Mouse (Mus musculus): Measurements from ENCODE around the gene Slamf9. TPM values are rescaled to one million over a fixed set of nuclear protein-coding genes. Genes with fewer than 3 reads are reported as not detected.

Slamf9 gene
- total and polyA plus RNA-seq, 3 experiments = 0.38 TPM; not detected in 2

- Histone ChIP-seq H3K27me3 (ENCODE audit: control insufficient read depth in 1 of 2, insufficient read depth in 2 of 2, low read length in 2 of 2) (peaks cover 1 to 2% of the 10 kb centered on the region in 2 experiments; a peak in 2 of 4 replicates), H3K4me3 (ENCODE audit: control insufficient read depth in 1 of 2, insufficient read depth in 1 of 2, low read depth in 2 of 2, low read length in 2 of 2) (no peak overlapping the region), H3K79me2 (ENCODE audit: control insufficient read depth, insufficient read depth, low read length, poor library complexity) (no peaks in the 10 kb centered on the region), H3K27ac (ENCODE audit: control insufficient read depth, low read depth, low read length) (no peak overlapping the region), H3K9ac (ENCODE audit: control insufficient read depth, low read depth, low read length, poor library complexity, severe bottlenecking) (no peak overlapping the region), H3K4me1 (ENCODE audit: control insufficient read depth in 1 of 2, insufficient read depth in 2 of 2, low read length in 2 of 2) (no peaks in the 10 kb centered on the region), H3K9me3 (replicated peaks; ENCODE audit: insufficient read depth, low read length) (no peaks in the 10 kb centered on the region), H3K36me3 (ENCODE audit: control insufficient read depth in 1 of 2, insufficient read depth in 2 of 2, low read length in 2 of 2) (no peaks in the 10 kb centered on the region)
- no peak for DNase-seq (ENCODE audit: low read depth, low spot score)
- TF ChIP-seq KAT2A (conservative IDR thresholded peaks at IDR 0.05; ENCODE audit: low read depth, low read length) = no peak
- no peak for TF ChIP-seq USF2 (IDR thresholded peaks at IDR 0.05; ENCODE audit: borderline replicate concordance in 1 of 2, insufficient read depth in 1 of 2, low read depth in 1 of 2, low read length in 2 of 2)
- no peak for TF ChIP-seq NELFE (IDR thresholded peaks at IDR 0.05; ENCODE audit: low read depth, low read length)
- no peak for TF ChIP-seq SMC3 (IDR thresholded peaks at IDR 0.05; ENCODE audit: low read depth, low read length)
- TF ChIP-seq MEF2A (IDR thresholded peaks at IDR 0.05; ENCODE audit: extremely low read depth, insufficient replicate concordance, low read depth, low read length, poor library complexity, severe bottlenecking) = no peak
- TF ChIP-seq E2F4 (IDR thresholded peaks at IDR 0.05; ENCODE audit: borderline replicate concordance, low read depth, low read length) = no peak
- TF ChIP-seq GATA1 (IDR thresholded peaks at IDR 0.05; ENCODE audit: low read depth, low read length) = no peak
- TF ChIP-seq ZKSCAN1 (IDR thresholded peaks at IDR 0.05; ENCODE audit: low read depth, low read length) = no peak
These were observed 47.3 kb upstream of the Slamf9 start for GRCm38 (mm10) chr1:172427841-172428240.

- H3K36me3 ChIP-seq (ENCODE audit: control insufficient read depth in 1 of 2, insufficient read depth in 2 of 2, low read length in 2 of 2) = no peaks in the 10 kb centered on the region
- peaks cover 1 to 2% of the 10 kb centered on the region in 2 experiments; a peak in 2 of 4 replicates for H3K27me3 ChIP-seq (ENCODE audit: control insufficient read depth in 1 of 2, insufficient read depth in 2 of 2, low read length in 2 of 2)
- no peaks in the 10 kb centered on the region for H3K9me3 ChIP-seq (replicated peaks; ENCODE audit: insufficient read depth, low read length)
- no peaks in the 10 kb centered on the region; a peak in 1 of 4 replicates for H3K4me1 ChIP-seq (ENCODE audit: control insufficient read depth in 1 of 2, insufficient read depth in 2 of 2, low read length in 2 of 2)
- no peak for DNase-seq (ENCODE audit: low read depth, low spot score)
- no peak overlapping the region for H3K4me3 ChIP-seq (ENCODE audit: control insufficient read depth in 1 of 2, insufficient read depth in 1 of 2, low read depth in 2 of 2, low read length in 2 of 2)
- no peaks in the 10 kb centered on the region for H3K79me2 ChIP-seq (ENCODE audit: control insufficient read depth, insufficient read depth, low read length, poor library complexity)
- H3K27ac ChIP-seq (ENCODE audit: control insufficient read depth, low read depth, low read length) = no peak overlapping the region
- TF ChIP-seq RAD21 (IDR thresholded peaks at IDR 0.05; ENCODE audit: low read depth, low read length) (no peak), ZKSCAN1 (IDR thresholded peaks at IDR 0.05; ENCODE audit: low read depth, low read length) (no peak), RCOR1 (IDR thresholded peaks at IDR 0.05; ENCODE audit: low read depth, low read length) (no peak), NELFE (IDR thresholded peaks at IDR 0.05; ENCODE audit: low read depth, low read length) (no peak), MYC (IDR thresholded peaks at IDR 0.05; ENCODE audit: low read depth, low read length) (no peak), POLR2AphosphoS2 (IDR thresholded peaks at IDR 0.05; ENCODE audit: low read length) (no peak), SIN3A (IDR thresholded peaks at IDR 0.05; ENCODE audit: low read length) (no peak), USF1 (IDR thresholded peaks at IDR 0.05; ENCODE audit: low read depth, low read length) (no peak), POLR2AphosphoS5 (IDR thresholded peaks at IDR 0.05; ENCODE audit: borderline replicate concordance, low read depth, low read length) (no peak), MXI1 (IDR thresholded peaks at IDR 0.05; ENCODE audit: low read depth, low read length) (no peak), TAL1 (IDR thresholded peaks at IDR 0.05; ENCODE audit: low read length) (no peak), JUND (IDR thresholded peaks at IDR 0.05; ENCODE audit: low read depth, low read length) (no peak), BHLHE40 (IDR thresholded peaks at IDR 0.05; ENCODE audit: borderline replicate concordance, low read depth, low read length) (no peak), UBTF (IDR thresholded peaks at IDR 0.05; ENCODE audit: borderline replicate concordance, insufficient read depth, low read depth, low read length) (no peak)
- H3K9ac ChIP-seq (ENCODE audit: control insufficient read depth, low read depth, low read length, poor library complexity, severe bottlenecking) = no peak overlapping the region
These were observed 46.5 kb upstream of the Slamf9 start for GRCm38 (mm10) chr1:172428614-172429013.

Data from MEL (cell line).